Mouse (Mus musculus) megakaryocyte, embryonic 14.5 days (primary cell): ENCODE data around the gene Cartpt.

Source experiments
- FLI1 ChIP-seq: IDR thresholded peaks from 2 replicates; pipeline ENCODE4 v1.6.1; 2012; ENCODE audit warnings: low read length, inconsistent platforms, mixed read lengths
- GATA1 ChIP-seq: IDR thresholded peaks from 3 replicates; pipeline ENCODE4 v1.6.1; 2012; ENCODE audit warnings: mixed read lengths, low read length, inconsistent platforms, borderline replicate concordance

DNA sequence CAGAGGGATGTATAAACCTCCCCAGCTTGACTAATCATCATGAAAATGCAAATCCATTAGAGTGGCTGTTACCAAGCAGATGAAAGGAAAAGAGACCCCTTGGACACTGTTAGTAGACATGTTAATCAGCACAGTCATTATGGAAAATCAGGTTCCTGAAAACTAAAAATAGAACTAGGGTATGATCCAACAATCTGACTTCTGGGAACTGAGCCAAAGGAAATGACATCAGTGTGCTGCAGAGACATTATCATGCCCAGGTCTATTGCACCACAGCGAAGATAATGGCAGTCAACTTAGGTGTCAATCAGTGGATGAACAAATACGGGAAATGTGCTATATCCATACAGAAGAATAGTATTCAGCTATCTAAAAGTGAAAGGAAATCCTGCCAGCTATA is 43.0 kb downstream of the Cartpt start:
- no peak for TF ChIP-seq GATA1
- no peak for TF ChIP-seq FLI1
